Mouse (Mus musculus) spleen, postnatal 14 days (tissue): ENCODE data around the gene Chtop.

Experiments
- DNase-seq, 2 experiments: peaks; one replicate each; pipeline ENCODE4 v3.0.0; 2021 to 2022; ENCODE audit warnings: low spot score in 2 of 2

Gene Chtop

GRCm38 (mm10) chr3:90512276-90512675 lies 3.0 kb upstream of the Chtop start:
- no peak for DNase-seq

- DNase-seq: no peak
These were observed 437 bp upstream of the Chtop start for GRCm38 (mm10) chr3:90509747-90510123.

- no peak for DNase-seq
These were observed 880 bp downstream of the Chtop start for GRCm38 (mm10) chr3:90508287-90508949.

- no peak for DNase-seq
These were observed 2.9 kb downstream of the Chtop start for GRCm38 (mm10) chr3:90506362-90506761.

DNA sequence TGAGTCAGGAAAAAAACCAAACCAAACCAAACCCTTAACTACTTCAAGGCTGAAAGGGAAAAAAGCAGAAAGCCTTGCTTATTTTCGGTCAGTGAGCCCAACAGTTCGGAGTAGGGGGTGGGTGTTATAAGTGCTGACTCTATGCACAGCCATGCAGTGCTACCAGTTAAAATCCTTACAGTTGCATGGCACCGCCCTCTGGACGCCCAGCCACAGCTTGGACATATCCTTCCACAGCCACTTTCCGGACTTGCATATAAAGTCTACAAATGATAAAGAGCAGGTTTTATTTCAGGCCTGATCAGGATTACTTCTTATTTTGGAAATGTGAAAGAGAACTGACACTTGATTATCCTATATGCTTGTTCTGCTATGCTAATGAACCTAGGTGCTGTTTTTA lies 4.1 kb downstream of the Chtop start:
- DNase-seq: no peak

DNA sequence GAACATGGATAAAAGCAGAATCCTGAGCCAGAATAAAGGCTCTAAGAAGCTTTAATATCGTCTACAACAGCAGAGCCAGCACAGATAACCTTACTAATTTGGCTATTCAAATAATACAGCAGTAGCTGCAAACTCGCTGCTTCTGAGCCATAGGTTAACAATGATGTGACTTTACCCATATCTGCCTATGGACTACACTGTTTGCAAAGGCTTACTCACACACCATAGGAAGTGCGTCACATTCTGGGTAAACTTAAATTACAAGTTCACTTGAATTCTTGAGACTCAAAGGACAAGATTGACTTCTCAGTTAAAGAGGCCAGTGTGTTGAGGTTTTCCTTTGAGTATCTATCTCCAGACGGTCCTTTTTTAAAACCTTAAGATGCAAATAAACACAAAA lies 5.9 kb downstream of the Chtop start:
- DNase-seq: no peak

GRCm38 (mm10) chr3:90497597-90497996 lies 11.7 kb downstream of the Chtop start:
- no peak for DNase-seq

- no peak for DNase-seq
These were observed 13.3 kb downstream of the Chtop start for GRCm38 (mm10) chr3:90495850-90496525.

DNA sequence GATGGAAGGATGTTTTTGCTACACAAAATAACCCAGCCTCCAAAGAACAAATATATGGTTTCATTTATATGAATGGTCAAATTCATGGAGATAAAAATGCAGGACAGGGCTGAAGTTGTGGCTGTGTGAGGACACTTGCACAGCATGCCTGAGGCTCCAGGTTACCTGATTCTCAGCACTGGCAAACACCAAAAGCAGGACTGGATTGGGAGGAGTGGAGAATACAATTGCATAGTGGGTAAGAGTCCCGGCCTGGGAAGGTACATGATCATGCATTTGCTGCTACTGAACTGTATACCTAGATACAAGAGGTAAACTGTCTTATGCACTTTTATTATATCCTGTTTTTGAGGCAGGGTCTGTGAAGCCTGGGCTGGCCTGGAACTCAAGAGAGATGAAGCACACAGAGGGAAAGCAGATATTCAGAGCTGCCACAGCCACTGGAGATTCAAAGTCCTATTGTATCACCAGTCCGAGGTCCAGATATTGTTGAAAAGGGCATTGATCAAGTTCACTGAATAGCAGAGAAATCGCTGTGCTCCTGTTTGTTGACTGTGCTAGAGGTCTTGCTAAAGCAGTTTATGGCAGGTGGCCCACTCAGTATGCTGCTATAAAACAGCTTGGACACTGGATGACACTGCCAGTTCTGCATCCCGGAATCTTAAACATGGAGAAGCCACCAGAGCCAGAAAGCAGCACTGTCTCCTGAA lies 15.3 kb downstream of the Chtop start:
- no peak for DNase-seq

- peak in 1 of 2 experiments; percentile 40 for DNase-seq
These were observed 17.9 kb downstream of the Chtop start for GRCm38 (mm10) chr3:90491350-90491749.

- DNase-seq: peak; percentile 90 to 95
These were observed 18.5 kb downstream of the Chtop start, which contains the start of gene Snapin for GRCm38 (mm10) chr3:90490696-90491256. TSS of gene Snapin (minus strand) at chr3:90491033.

GRCm38 (mm10) chr3:90488576-90488975 lies 20.7 kb downstream of the Chtop start:
- no peak for DNase-seq

DNA sequence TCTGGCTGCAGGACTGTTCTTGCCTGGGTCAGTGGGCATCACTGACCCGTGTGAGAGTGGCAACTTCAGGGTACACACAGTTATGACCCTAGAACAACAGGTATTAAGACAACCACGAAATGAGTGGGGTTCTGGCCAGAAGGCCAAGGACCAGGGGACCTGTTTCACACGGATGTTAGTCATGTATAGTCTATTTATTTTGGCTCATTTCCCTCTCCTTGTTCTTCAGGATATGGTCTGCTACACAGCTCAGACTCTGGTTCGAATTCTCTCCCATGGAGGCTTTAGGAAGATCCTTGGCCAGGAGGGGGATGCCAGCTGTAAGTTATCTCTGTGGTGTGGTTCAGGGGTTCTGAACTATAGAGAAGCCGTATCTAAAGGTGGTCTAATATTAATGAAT lies 22.3 kb downstream of the Chtop start:
- DNase-seq: no peak

- DNase-seq: peak; percentile 86 to 91
These were observed 33.3 kb downstream of the Chtop start, which contains the start of gene Ilf2 for GRCm38 (mm10) chr3:90475831-90476611. TSS of gene Ilf2 (plus strand) at chr3:90476126.

DNA sequence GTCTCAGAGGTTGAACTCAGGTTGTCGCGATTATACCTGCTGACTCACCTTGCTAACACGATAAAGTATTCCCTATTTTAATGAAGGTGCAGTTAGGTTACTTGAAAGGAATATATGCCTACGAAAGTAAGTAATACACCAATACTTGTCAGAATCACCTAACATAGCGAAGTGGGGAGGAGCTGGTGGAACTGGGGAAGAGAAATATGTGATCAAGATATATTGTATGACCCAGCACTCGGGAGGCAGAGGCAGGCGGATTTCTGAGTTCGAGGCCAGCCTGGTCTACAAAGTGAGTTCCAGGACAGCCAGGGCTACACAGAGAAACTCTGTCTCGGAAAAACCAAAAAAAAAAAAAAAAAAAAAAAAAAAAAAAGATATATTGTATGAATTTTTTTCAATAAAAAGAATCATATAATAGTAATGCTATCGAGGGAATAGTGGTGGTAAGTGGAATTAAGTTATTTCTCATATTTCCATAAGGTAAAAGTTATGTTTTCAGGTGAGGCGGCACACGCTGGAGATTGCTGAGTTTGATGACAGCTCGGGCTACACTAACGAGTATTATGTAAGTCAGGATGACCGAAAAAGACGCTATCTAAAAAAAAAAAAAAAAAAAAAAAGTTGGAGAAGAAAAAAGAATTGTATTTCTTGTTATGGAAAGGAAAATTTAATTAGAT lies 34.0 kb downstream of the Chtop start:
- DNase-seq: no peak

DNA sequence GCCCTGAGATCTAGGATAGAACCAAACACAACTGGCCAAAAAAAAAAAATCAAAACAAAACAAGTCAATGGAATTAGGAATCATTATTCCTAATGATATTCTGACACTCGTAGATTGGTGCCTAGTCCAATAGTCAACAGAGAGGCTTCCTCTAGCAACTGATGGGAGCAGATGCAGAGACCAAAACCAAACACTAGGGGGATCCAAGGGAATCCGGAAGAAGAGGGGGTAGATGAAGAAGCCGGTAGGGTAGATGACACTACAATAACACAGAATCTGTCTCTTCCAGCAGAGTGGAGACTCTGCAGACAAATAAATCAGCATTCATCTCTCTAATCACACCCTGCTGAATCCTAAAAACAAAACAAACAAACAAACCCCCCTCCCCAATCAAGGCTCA lies 37.1 kb downstream of the Chtop start:
- peak in 1 of 2 experiments; percentile 61 for DNase-seq

DNA sequence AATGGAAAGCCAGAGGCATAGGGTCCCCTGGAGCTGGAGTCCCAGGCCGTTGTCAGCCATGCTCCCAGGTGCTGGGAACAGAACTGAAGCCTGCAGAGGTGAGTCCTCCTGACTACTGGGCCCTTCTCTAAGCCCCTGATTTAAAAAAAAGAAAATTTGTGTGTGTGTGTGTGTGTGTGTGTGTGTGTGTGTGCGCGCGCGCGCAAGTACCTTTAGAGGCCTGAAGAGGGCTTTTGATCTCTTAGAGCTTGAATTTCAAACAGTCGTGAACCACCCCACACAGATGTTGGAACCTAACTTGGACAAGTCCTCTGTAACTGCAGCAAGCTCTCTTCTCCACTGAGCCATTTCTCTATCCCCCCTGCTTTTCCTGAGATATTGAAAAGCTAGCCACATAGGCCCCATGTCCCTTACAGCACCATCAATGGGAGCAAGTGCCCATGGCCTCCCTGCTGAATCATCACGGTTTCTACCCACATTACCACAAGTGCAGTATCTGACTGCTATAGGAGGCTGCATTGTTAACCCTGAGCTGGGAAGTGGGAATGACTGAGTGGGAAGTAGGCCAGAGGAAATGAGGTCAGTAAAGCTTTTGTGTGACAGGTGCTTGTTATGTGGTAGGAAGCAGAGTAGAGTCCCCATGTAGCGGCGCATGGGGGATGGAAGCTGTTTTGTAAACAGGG lies 41.5 kb downstream of the Chtop start:
- no peak for DNase-seq

GRCm38 (mm10) chr3:90466311-90466766 lies 43.0 kb downstream of the Chtop start:
- DNase-seq: no peak

- DNase-seq: no peak
These were observed 43.5 kb downstream of the Chtop start, which contains the start of gene Npr1 for GRCm38 (mm10) chr3:90465686-90466310. TSS of gene Npr1 (minus strand) at chr3:90465866.
